Mouse (Mus musculus) bone marrow macrophage, adult 2 months (primary cell): Measurements from ENCODE around the gene Olfr819.
"Not testable (repeated sequence)": the region's sequence is repeated elsewhere in the genome, so short reads cannot be mapped to it uniquely, and the experiment has no call there.

Source experiments
- CTCF ChIP-seq: IDR thresholded peaks from 2 replicates; pipeline ENCODE4 v1.5.1; 2012; ENCODE audit warnings: low read depth, mild to moderate bottlenecking, low read length, moderate library complexity
- POLR2A ChIP-seq: IDR thresholded peaks from 2 replicates; pipeline ENCODE4 v1.6.1; 2012; ENCODE audit warnings: mild to moderate bottlenecking, low read depth, low read length, borderline replicate concordance

GRCm38 (mm10) chr10:130005366-130005765, 38.3 kb upstream of the Olfr819 start:
- TF ChIP-seq POLR2A, CTCF: not testable (repeated sequence)
